Mouse (Mus musculus): ENCODE measurements around the gene Usp6nl.

DNA sequence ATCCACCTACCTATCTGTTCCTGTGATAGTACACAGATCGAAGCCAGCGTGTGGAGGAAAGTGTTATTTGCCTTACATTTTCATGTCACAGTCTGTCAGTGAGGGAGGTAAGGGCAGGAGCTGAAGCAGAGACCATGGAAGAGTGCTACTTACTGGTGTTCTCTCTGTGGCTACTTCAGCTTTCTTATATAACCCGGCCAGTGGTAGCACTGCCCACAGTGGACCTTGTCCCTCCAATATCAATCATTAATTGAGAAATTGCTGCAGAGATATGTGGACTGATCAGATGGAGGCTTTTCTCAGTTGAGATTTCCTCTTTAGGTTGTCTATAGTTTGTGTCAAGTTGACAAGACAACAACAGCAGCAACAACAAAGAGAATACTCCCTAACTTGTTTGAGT, 66.7 kb downstream of the Usp6nl start:
- no peak for TF ChIP-seq CTCF (IDR thresholded peaks at IDR 0.05; ENCODE audit: low read depth)
- TF ChIP-seq EP300 (optimal IDR thresholded peaks at IDR 0.05), result no peak

Measured in stomach, postnatal 0 days (tissue).